Mouse (Mus musculus): ENCODE measurements around the gene Nek7. TPM values are rescaled to one million over a fixed set of nuclear protein-coding genes. Genes with fewer than 3 reads are reported as not detected.

Gene Nek7
- total and polyA plus RNA-seq, 3 experiments = 4.7 to 9.1 TPM; not detected in 1

GRCm38 (mm10) chr1:138541495-138542169, 78.3 kb downstream of the Nek7 start:
- DNase-seq (ENCODE audit: low read depth, low spot score) = peak; percentile 40
- no peaks in the 10 kb centered on the region for H3K27me3 ChIP-seq (ENCODE audit: control insufficient read depth in 1 of 2, insufficient read depth in 2 of 2, low read length in 2 of 2)
- no peaks in the 10 kb centered on the region for H3K36me3 ChIP-seq (ENCODE audit: control insufficient read depth in 1 of 2, insufficient read depth in 2 of 2, low read length in 2 of 2)
- no peak overlapping the region for H3K4me3 ChIP-seq (ENCODE audit: control insufficient read depth in 1 of 2, insufficient read depth in 1 of 2, low read depth in 2 of 2, low read length in 2 of 2)
- no peaks in the 10 kb centered on the region for H3K79me2 ChIP-seq (ENCODE audit: control insufficient read depth, insufficient read depth, low read length, poor library complexity)
- no peak overlapping the region for H3K9ac ChIP-seq (ENCODE audit: control insufficient read depth, low read depth, low read length, poor library complexity, severe bottlenecking)
- H3K27ac ChIP-seq (ENCODE audit: control insufficient read depth, low read depth, low read length) = no peak overlapping the region
- H3K9me3 ChIP-seq (replicated peaks; ENCODE audit: insufficient read depth, low read length) = no peaks in the 10 kb centered on the region
- no peaks in the 10 kb centered on the region for H3K4me1 ChIP-seq (ENCODE audit: control insufficient read depth in 1 of 2, insufficient read depth in 2 of 2, low read length in 2 of 2)
- TF ChIP-seq SIN3A (IDR thresholded peaks at IDR 0.05; ENCODE audit: low read length) (no peak), MEF2A (IDR thresholded peaks at IDR 0.05; ENCODE audit: extremely low read depth, insufficient replicate concordance, low read depth, low read length, poor library complexity, severe bottlenecking) (no peak), RCOR1 (IDR thresholded peaks at IDR 0.05; ENCODE audit: low read depth, low read length) (no peak), MAFK (IDR thresholded peaks at IDR 0.05; ENCODE audit: borderline replicate concordance, low read depth, low read length) (no peak), MYC (IDR thresholded peaks at IDR 0.05; ENCODE audit: low read depth, low read length) (no peak), NRF1 (IDR thresholded peaks at IDR 0.05; ENCODE audit: insufficient read depth, low read depth, low read length, poor library complexity, severe bottlenecking) (no peak), POLR2AphosphoS2 (IDR thresholded peaks at IDR 0.05; ENCODE audit: low read length) (no peak), POLR2A (IDR thresholded peaks at IDR 0.05; ENCODE audit: control insufficient read depth in 1 of 2, insufficient read depth in 1 of 2, low read depth in 1 of 2, low read length in 2 of 2, poor library complexity in 1 of 2) (no peak), MYB (IDR thresholded peaks at IDR 0.05; ENCODE audit: low read depth, low read length) (no peak), CHD2 (IDR thresholded peaks at IDR 0.05; ENCODE audit: low read length) (no peak), KAT2A (conservative IDR thresholded peaks at IDR 0.05; ENCODE audit: low read depth, low read length) (no peak), HCFC1 (IDR thresholded peaks at IDR 0.05; ENCODE audit: low read depth, low read length) (no peak), E2F4 (IDR thresholded peaks at IDR 0.05; ENCODE audit: borderline replicate concordance, low read depth, low read length) (no peak), BHLHE40 (IDR thresholded peaks at IDR 0.05; ENCODE audit: borderline replicate concordance, low read depth, low read length) (no peak), ETS1 (IDR thresholded peaks at IDR 0.05; ENCODE audit: low read depth, low read length) (no peak), MXI1 (IDR thresholded peaks at IDR 0.05; ENCODE audit: low read depth, low read length) (no peak), TBP (IDR thresholded peaks at IDR 0.05; ENCODE audit: low read depth, low read length) (no peak), ELF1 (IDR thresholded peaks at IDR 0.05; ENCODE audit: low read depth, low read length) (no peak)

GRCm38 (mm10) chr1:138539713-138540112, 80.2 kb downstream of the Nek7 start:
- H3K4me3 ChIP-seq (ENCODE audit: control insufficient read depth in 1 of 2, insufficient read depth in 1 of 2, low read depth in 2 of 2, low read length in 2 of 2) = no peak overlapping the region
- no peaks in the 10 kb centered on the region for H3K9me3 ChIP-seq (replicated peaks; ENCODE audit: insufficient read depth, low read length)
- TF ChIP-seq ZC3H11A (IDR thresholded peaks at IDR 0.05; ENCODE audit: low read depth, low read length) = no peak
- TF ChIP-seq ETS1 (IDR thresholded peaks at IDR 0.05; ENCODE audit: low read depth, low read length) = no peak
- TF ChIP-seq CHD1 (IDR thresholded peaks at IDR 0.05; ENCODE audit: low read depth, low read length) = no peak
- TF ChIP-seq NELFE (IDR thresholded peaks at IDR 0.05; ENCODE audit: low read depth, low read length) = no peak
- TF ChIP-seq CHD2 (IDR thresholded peaks at IDR 0.05; ENCODE audit: low read length) = no peak
- TF ChIP-seq MAFK (IDR thresholded peaks at IDR 0.05; ENCODE audit: borderline replicate concordance, low read depth, low read length) = no peak
- TF ChIP-seq MAX (IDR thresholded peaks at IDR 0.05; ENCODE audit: low read length) = no peak
- no peak for TF ChIP-seq NRF1 (IDR thresholded peaks at IDR 0.05; ENCODE audit: insufficient read depth, low read depth, low read length, poor library complexity, severe bottlenecking)
- no peak for TF ChIP-seq MXI1 (IDR thresholded peaks at IDR 0.05; ENCODE audit: low read depth, low read length)
- no peak for TF ChIP-seq GATA1 (IDR thresholded peaks at IDR 0.05; ENCODE audit: low read depth, low read length)
- no peak for TF ChIP-seq TAL1 (IDR thresholded peaks at IDR 0.05; ENCODE audit: low read length)
- no peak for TF ChIP-seq USF1 (IDR thresholded peaks at IDR 0.05; ENCODE audit: low read depth, low read length)
- TF ChIP-seq TCF12 (IDR thresholded peaks at IDR 0.05; ENCODE audit: low read depth, low read length) = no peak
- no peak for TF ChIP-seq E2F4 (IDR thresholded peaks at IDR 0.05; ENCODE audit: borderline replicate concordance, low read depth, low read length)
- H3K27ac ChIP-seq (ENCODE audit: control insufficient read depth, low read depth, low read length) = no peak overlapping the region
- DNase-seq (ENCODE audit: low read depth, low spot score) = no peak
- H3K36me3 ChIP-seq (ENCODE audit: control insufficient read depth in 1 of 2, insufficient read depth in 2 of 2, low read length in 2 of 2) = no peaks in the 10 kb centered on the region
- H3K27me3 ChIP-seq (ENCODE audit: control insufficient read depth in 1 of 2, insufficient read depth in 2 of 2, low read length in 2 of 2) = no peaks in the 10 kb centered on the region
- no peaks in the 10 kb centered on the region for H3K4me1 ChIP-seq (ENCODE audit: control insufficient read depth in 1 of 2, insufficient read depth in 2 of 2, low read length in 2 of 2)
- no peaks in the 10 kb centered on the region for H3K79me2 ChIP-seq (ENCODE audit: control insufficient read depth, insufficient read depth, low read length, poor library complexity)
- no peak overlapping the region for H3K9ac ChIP-seq (ENCODE audit: control insufficient read depth, low read depth, low read length, poor library complexity, severe bottlenecking)
